Mouse (Mus musculus): ENCODE measurements around the gene Tmprss3. TPM values are rescaled to one million over a fixed set of nuclear protein-coding genes. Genes with fewer than 3 reads are reported as not detected.

Tmprss3 gene
- total RNA-seq, 4 experiments from 2014 or later = 0.10 TPM; not detected in 3

GRCm38 (mm10) chr17:31138398-31138797 is 60.4 kb downstream of the Tmprss3 start:
- DNase-seq (ENCODE audit: low spot score in 2 of 2) = peak in 1 of 2 experiments; percentile 57

DNA sequence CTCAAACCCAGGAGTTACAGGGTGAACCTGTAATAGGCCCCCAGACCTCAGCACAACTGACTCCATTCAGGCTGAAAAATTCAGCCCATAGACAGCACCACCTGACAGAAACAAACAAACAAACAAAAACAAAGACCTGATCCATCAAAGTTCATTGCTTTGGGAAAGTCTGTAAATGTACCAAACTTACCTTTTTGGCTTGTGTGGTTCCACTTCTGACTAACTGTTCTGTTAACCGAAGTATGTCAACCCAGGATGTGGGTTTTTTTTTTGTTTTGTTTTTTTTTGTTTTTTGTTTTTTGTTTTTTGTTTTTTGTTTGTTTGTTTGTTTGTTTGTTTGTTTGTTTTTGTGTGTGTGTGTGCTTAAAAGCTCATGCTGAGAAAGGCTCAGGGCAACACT is 62.0 kb downstream of the Tmprss3 start:
- no peak for DNase-seq (ENCODE audit: low spot score in 2 of 2)

DNA sequence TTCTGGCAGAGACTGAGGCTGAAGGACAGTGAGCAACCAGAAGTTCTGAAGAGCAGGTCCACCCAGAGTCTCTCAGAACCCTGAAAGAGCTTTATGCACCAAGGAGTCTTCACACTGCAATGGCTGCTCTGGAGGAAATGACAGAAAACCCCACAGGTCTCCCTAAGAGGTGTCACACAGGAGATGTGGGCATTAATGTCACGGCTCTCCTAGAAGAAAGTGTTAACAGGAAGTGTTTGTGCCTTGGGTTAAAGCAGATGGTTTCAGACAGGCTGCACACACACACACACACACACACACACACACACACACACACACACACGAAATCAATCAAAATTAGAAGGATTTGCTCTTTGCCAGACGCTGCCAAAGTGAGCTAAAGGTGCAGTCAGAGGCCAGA is 62.5 kb downstream of the Tmprss3 start:
- DNase-seq (ENCODE audit: low spot score in 2 of 2) = no peak

- no peak for DNase-seq (ENCODE audit: low spot score in 2 of 2)
These were observed 63.9 kb downstream of the Tmprss3 start for GRCm38 (mm10) chr17:31134913-31135312.

GRCm38 (mm10) chr17:31133776-31134175 is 65.0 kb downstream of the Tmprss3 start:
- no peak for DNase-seq (ENCODE audit: low spot score in 2 of 2)

GRCm38 (mm10) chr17:31131269-31131821 is 67.4 kb downstream of the Tmprss3 start:
- no peak for DNase-seq (ENCODE audit: low spot score in 2 of 2)

- no peak for DNase-seq (ENCODE audit: low spot score in 2 of 2)
These were observed 69.3 kb downstream of the Tmprss3 start, which contains the start of gene Tff3 for GRCm38 (mm10) chr17:31129452-31129851. Gene Tff3 (minus strand): TSS chr17:31129646.

Other genes with a start within 250 kb of the Tmprss3 start
- 1 to 10 TPM in 1 of 4 experiments, under 1 TPM in 3; 0.70 to 1.0 (median 0.85) TPM for gene Umodl1, start 244.3 kb downstream of the Tmprss3 start, total RNA-seq (2022)
- gene Abcg1, start 141.3 kb downstream of the Tmprss3 start, total RNA-seq (2022) = 10 to 100 TPM; 75.8 to 84.4 (median 81.0) TPM
- not detected for gene Tff3, start 69.3 kb downstream of the Tmprss3 start, total RNA-seq (2022)
- not detected for gene Tff2, start 54.7 kb downstream of the Tmprss3 start, total RNA-seq (2022)
- gene Tff1, start 33.7 kb downstream of the Tmprss3 start, total RNA-seq (2022) = not detected
- under 1 TPM; 0.31 to 0.73 (median 0.52) TPM for gene Ubash3a, start 8.9 kb upstream of the Tmprss3 start, total RNA-seq (2022)
- 10 to 100 TPM; 12.3 to 18.6 (median 15.4) TPM for gene Rsph1, start 78.4 kb upstream of the Tmprss3 start, total RNA-seq (2022)
- 1 to 10 TPM; 7.3 to 9.3 (median 8.5) TPM for gene Slc37a1, start 87.8 kb upstream of the Tmprss3 start, total RNA-seq (2022)
- gene Pde9a, start 187.2 kb upstream of the Tmprss3 start, total RNA-seq (2022) = 10 to 100 TPM; 22.5 to 35.1 (median 28.4) TPM

Data from layer of hippocampus, adult 8-10 months (tissue).